Mouse (Mus musculus) monocyte, adult 59 days (primary cell): ENCODE measurements around the gene Slc33a1. TPM values are rescaled to one million over a fixed set of nuclear protein-coding genes. Genes with fewer than 3 reads are reported as not detected.

Source experiments
- total RNA-seq, 2 experiments: library from RNA; stranded (reverse); gene quantifications; one replicate each; pipeline ENCODE4 v1.2.4; 2023

Gene Slc33a1
- 10 to 100 TPM; 16.9 to 17.9 TPM for total RNA-seq

DNA sequence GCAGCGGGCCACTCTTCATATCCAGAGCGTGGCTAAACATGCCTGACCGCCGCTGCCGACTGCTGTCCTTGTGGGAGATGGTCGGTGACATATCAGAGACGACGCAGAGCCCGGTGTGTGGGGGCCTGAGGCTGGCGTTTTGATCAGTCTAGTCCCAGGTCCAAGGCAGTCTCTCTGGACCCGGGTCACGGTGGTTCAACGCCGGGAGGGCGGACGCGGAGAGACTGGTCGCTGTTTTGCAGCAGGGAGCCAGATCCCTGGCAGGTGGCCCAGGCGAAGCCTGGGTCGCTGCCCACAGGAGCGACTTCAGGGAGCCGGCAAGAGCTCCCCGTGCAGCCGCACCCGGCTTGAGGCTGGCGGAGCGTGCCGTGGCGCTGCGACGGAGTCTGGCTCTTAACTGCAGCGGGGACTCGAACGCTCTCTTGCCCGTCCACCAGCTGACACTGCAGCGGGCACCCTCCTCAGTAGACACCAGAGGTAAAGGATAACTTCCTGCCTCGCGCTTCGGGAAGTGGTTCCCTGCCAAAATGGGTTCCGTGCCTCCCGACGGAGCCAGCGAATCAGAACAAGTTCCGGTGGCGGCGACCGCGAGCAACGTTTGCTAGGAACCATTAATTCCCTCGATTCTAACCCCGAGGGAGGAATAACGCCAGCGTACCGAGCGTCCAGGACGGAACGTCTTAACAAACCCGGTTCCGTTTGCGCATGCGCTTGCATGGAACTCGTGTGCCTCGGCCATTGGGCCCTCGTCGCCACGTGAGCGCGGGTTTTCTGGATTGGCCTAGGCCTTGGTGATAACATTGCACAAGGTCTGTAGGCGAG, at the start of gene Slc33a1:
TSS of gene Slc33a1 (minus strand) at position 669 of the 822 bp plus-strand sequence.

GRCm38 (mm10) chr3:63975955-63976908, 11.7 kb upstream of the Slc33a1 start, which contains the start of gene Gmps:
Gmps (plus strand) TSS chr3:63976106.

DNA sequence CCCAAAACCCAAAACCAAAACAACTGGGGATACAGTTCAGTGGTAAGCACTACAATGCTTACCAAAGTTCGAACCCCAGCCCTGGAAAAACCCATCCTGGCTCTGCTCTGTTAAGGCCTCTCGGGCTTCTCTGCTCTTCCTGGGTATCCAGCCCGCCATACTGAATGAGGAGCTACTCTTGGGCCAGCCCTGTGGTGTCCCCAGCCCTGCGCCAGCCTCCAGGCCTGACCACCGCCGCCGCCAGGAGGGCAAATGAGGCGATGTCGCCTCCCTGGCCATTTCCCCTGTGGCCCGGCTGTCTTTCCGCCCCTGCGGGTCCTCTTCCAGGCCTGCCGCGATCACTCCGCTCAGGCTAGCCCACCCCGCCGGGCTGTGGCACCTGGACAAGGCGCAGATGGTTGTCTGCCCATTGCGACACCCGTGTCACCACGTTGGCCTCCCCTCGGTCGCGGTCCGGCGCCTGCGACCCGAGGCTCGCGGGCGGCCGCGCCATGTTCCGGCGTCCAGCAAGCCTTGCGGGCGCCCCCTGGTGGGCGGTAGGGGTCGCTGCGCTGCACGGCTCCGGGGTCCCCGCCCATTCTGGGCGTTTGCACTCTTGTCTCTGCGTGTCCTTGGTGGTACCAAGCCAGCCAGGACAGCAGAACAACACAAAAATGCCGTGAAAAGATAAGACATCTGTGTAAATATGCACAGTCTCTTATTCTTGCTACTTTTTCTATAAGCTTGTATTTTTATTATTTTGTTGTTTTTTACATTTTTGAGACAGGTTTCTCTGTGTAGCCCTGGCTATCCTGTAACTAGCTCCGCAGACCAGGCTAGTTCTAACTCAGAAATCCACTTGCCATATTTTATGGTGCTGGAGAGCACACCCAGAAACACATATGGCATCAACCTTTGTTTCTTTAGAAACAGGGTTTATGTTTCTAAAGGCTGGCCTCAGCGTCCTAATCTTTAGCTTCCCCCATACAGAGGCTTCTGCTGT, 35.4 kb downstream of the Slc33a1 start, which contains the start of gene E130311K13Rik:
TSS of gene E130311K13Rik (minus strand) at position 595 of the 982 bp plus-strand sequence.

GRCm38 (mm10) chr3:63899309-63899695, 65.3 kb downstream of the Slc33a1 start, which contains the start of gene Plch1:
Plch1 (minus strand) TSS chr3:63899472.

Other genes with a start within 250 kb of the Slc33a1 start
- not detected for gene Plch1, start 65.3 kb downstream of the Slc33a1 start, total RNA-seq
- gene E130311K13Rik, start 35.3 kb downstream of the Slc33a1 start, total RNA-seq: 1 to 10 TPM; 4.5 to 5.3 TPM
- 10 to 100 TPM; 12.5 to 13.7 TPM for gene Gmps, start 11.3 kb upstream of the Slc33a1 start, total RNA-seq
- under 1 TPM in 1 of 2 experiments, not detected in 1; 0.09 TPM for gene Vmn2r1, start 116.8 kb upstream of the Slc33a1 start, total RNA-seq
- gene Vmn2r2, start 177.2 kb upstream of the Slc33a1 start, total RNA-seq: not detected